Mouse (Mus musculus): ENCODE results near the gene Ccdc86.

DNA sequence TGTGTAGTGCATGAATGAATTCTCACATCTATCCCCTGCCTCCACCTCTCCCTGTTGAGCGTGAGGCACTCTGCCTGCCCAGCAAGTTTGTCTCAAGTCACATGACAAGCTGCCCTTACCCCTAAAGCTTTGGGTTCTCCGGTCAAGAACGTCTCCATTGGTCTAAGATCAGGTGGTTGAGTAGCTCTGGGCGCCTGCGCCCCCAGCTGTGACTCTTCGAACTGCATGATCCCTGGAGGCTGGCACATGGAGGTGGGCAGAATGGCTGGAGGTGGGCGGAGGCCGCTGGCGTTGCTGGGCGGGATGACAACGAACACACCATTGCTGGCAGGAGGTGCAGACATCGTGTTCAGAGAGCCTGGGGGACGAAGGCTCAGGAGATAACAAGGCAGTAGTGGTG, 35.5 kb upstream of the Ccdc86 start:
- TF ChIP-seq CTCF (conservative IDR thresholded peaks at IDR 0.05; ENCODE audit: insufficient read depth, insufficient read length, low read depth, low read length), result no peak
- no peak for TF ChIP-seq POLR2A (IDR thresholded peaks at IDR 0.05; ENCODE audit: low read depth, low read length)
